Mouse (Mus musculus): ENCODE data around the gene Mrpl54. TPM values are rescaled to one million over a fixed set of nuclear protein-coding genes. Genes with fewer than 3 reads are reported as not detected.

Gene Mrpl54
- polyA plus RNA-seq, 1 experiment: 169 TPM

DNA sequence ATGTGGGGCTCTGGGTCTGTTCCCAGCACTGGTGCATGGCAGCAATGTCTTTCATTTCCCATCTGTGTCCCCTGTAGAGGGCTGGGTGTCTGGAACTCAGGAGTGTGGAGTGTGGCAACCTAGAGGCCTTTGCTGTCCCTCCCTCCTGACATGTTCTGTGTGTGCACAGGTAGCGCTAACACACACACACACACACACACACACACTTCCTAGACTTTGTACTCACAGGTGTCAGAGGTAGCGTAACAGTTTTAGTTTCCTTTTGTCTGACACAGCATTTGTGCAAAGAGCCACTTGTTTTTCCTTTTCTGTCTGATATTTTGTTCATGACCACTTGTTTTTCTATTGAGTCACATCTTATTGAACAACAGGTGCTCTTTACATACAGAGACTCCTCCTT is 18.9 kb downstream of the Mrpl54 start:
- TF ChIP-seq CTCF (IDR thresholded peaks at IDR 0.05; ENCODE audit: extremely low read depth, insufficient read length, insufficient replicate concordance, low read depth, low read length): no peak
- TF ChIP-seq POLR2A (IDR thresholded peaks at IDR 0.05; ENCODE audit: low read depth, low read length): no peak
- H3K27ac ChIP-seq (ENCODE audit: insufficient read depth, low read depth, low read length): peak overlapping the region; percentile 86

GRCm38 (mm10) chr10:81245166-81245565 is 21.6 kb downstream of the Mrpl54 start:
- no peaks in the 10 kb centered on the region for H3K27me3 ChIP-seq (ENCODE audit: control insufficient read depth, insufficient read depth, low read length)
- TF ChIP-seq POLR2A (IDR thresholded peaks at IDR 0.05; ENCODE audit: low read depth, low read length): no peak
- no peak for TF ChIP-seq CTCF (IDR thresholded peaks at IDR 0.05; ENCODE audit: extremely low read depth, insufficient read length, insufficient replicate concordance, low read depth, low read length)
- H3K4me3 ChIP-seq (ENCODE audit: low read depth, low read length): no peak overlapping the region
- H3K27ac ChIP-seq (ENCODE audit: insufficient read depth, low read depth, low read length): no peak overlapping the region
- H3K4me1 ChIP-seq (ENCODE audit: control insufficient read depth, insufficient read depth, insufficient read length, low read length): peaks cover 39% of the 10 kb centered on the region
- WGBS: 93% methylated on average over 6 of the region's 6 CpGs
- H3K36me3 ChIP-seq (ENCODE audit: control insufficient read depth, insufficient read depth, low read length): no peaks in the 10 kb centered on the region; the same call in 1 of the 2 replicates

More for the DNA sequence above, 18.9 kb downstream of the Mrpl54 start:
- Histone ChIP-seq H3K27me3 (ENCODE audit: control insufficient read depth, insufficient read depth, low read length) (peaks cover 8% of the 10 kb centered on the region), H3K4me1 (ENCODE audit: control insufficient read depth, insufficient read depth, insufficient read length, low read length) (peaks cover 45% of the 10 kb centered on the region), H3K4me3 (ENCODE audit: low read depth, low read length) (no peak overlapping the region), H3K36me3 (ENCODE audit: control insufficient read depth, insufficient read depth, low read length) (no peaks in the 10 kb centered on the region; the same call in 1 of the 2 replicates)
- 27% methylated on average over 2 of the region's 2 CpGs for WGBS

DNA sequence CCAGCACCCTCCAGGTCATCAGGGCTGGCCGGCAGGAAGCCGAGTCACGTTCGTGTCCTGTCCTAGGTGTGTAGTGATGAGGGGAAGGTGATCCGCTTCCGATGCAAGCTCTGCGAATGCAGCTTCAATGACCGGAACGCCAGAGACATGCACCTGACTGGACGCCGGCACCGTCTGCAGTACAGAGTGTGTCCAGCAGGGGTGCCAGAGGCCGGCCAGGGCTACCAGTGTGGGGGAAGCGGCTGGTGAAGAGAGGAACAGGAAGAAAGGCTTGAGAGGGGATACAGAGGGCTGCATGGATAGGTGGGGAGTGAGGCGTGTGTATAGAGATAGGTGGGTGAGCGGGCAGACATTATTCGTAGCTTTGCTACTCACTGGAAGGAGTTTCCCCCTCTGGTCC is 22.1 kb downstream of the Mrpl54 start:
- Histone ChIP-seq H3K27ac (ENCODE audit: insufficient read depth, low read depth, low read length) (no peak overlapping the region), H3K4me1 (ENCODE audit: control insufficient read depth, insufficient read depth, insufficient read length, low read length) (peaks cover 33% of the 10 kb centered on the region), H3K36me3 (ENCODE audit: control insufficient read depth, insufficient read depth, low read length) (no peaks in the 10 kb centered on the region; the same call in 1 of the 2 replicates), H3K27me3 (ENCODE audit: control insufficient read depth, insufficient read depth, low read length) (no peaks in the 10 kb centered on the region; the same call in 1 of the 2 replicates), H3K4me3 (ENCODE audit: low read depth, low read length) (no peak overlapping the region)
- WGBS: 9% methylated on average over 17 of the region's 17 CpGs
- TF ChIP-seq CTCF (IDR thresholded peaks at IDR 0.05; ENCODE audit: extremely low read depth, insufficient read length, insufficient replicate concordance, low read depth, low read length) (peak; percentile 87; the same call in 1 of the 2 replicates), POLR2A (IDR thresholded peaks at IDR 0.05; ENCODE audit: low read depth, low read length) (no peak)

- TF ChIP-seq POLR2A (IDR thresholded peaks at IDR 0.05; ENCODE audit: low read depth, low read length) (no peak), CTCF (IDR thresholded peaks at IDR 0.05; ENCODE audit: extremely low read depth, insufficient read length, insufficient replicate concordance, low read depth, low read length) (no peak)
- 56% methylated on average over 4 of the region's 4 CpGs for WGBS
- peaks cover 29% of the 10 kb centered on the region for H3K4me1 ChIP-seq (ENCODE audit: control insufficient read depth, insufficient read depth, insufficient read length, low read length)
- no peaks in the 10 kb centered on the region; the same call in 1 of the 2 replicates for H3K36me3 ChIP-seq (ENCODE audit: control insufficient read depth, insufficient read depth, low read length)
- no peak overlapping the region for H3K4me3 ChIP-seq (ENCODE audit: low read depth, low read length)
- peaks cover 2% of the 10 kb centered on the region; the same call in 1 of the 2 replicates for H3K27me3 ChIP-seq (ENCODE audit: control insufficient read depth, insufficient read depth, low read length)
- H3K27ac ChIP-seq (ENCODE audit: insufficient read depth, low read depth, low read length): no peak overlapping the region
These were observed 22.6 kb downstream of the Mrpl54 start for GRCm38 (mm10) chr10:81244146-81244545.

DNA sequence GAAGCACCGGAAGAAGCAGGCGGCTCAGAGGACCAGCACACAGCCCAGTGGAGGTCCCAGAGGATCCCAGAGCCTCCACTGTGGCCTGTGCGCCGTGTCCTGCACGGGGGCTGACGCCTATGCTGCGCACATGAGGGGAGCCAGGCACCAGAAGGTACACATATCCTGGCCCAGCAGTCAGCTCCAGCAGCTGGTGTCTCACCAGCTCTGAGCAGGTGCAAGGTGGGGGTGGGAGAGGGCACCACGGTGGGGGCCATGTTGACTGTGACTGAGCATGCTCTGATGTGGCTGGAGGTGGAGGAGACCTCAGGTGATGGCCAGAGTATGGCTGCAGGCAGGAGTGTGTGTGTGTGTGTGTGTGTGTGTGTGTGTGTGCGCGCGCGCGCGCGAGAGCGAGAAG is 24.7 kb downstream of the Mrpl54 start:
- no peak overlapping the region for H3K4me3 ChIP-seq (ENCODE audit: low read depth, low read length)
- 93% methylated on average over 16 of the region's 16 CpGs for WGBS
- peaks cover 3% of the 10 kb centered on the region; the same call in 1 of the 2 replicates for H3K27me3 ChIP-seq (ENCODE audit: control insufficient read depth, insufficient read depth, low read length)
- no peak overlapping the region for H3K27ac ChIP-seq (ENCODE audit: insufficient read depth, low read depth, low read length)
- TF ChIP-seq CTCF (IDR thresholded peaks at IDR 0.05; ENCODE audit: extremely low read depth, insufficient read length, insufficient replicate concordance, low read depth, low read length): no peak
- no peak for TF ChIP-seq POLR2A (IDR thresholded peaks at IDR 0.05; ENCODE audit: low read depth, low read length)
- no peaks in the 10 kb centered on the region for H3K36me3 ChIP-seq (ENCODE audit: control insufficient read depth, insufficient read depth, low read length)
- peaks cover 18% of the 10 kb centered on the region for H3K4me1 ChIP-seq (ENCODE audit: control insufficient read depth, insufficient read depth, insufficient read length, low read length)

- Histone ChIP-seq H3K36me3 (ENCODE audit: control insufficient read depth, insufficient read depth, low read length) (0 out of 2 replicates have a peak, but pooled peaks cover under 1% of the 10 kb centered on the region), H3K27me3 (ENCODE audit: control insufficient read depth, insufficient read depth, low read length) (peaks cover 3% of the 10 kb centered on the region; the same call in 1 of the 2 replicates), H3K4me3 (ENCODE audit: low read depth, low read length) (no peak overlapping the region), H3K4me1 (ENCODE audit: control insufficient read depth, insufficient read depth, insufficient read length, low read length) (peaks cover 18% of the 10 kb centered on the region), H3K27ac (ENCODE audit: insufficient read depth, low read depth, low read length) (no peak overlapping the region)
- TF ChIP-seq CTCF (IDR thresholded peaks at IDR 0.05; ENCODE audit: extremely low read depth, insufficient read length, insufficient replicate concordance, low read depth, low read length) (peak; percentile 84; the same call in 1 of the 2 replicates), POLR2A (IDR thresholded peaks at IDR 0.05; ENCODE audit: low read depth, low read length) (no peak)
- 32% methylated on average over 13 of the region's 13 CpGs for WGBS
These were observed 25.9 kb downstream of the Mrpl54 start for GRCm38 (mm10) chr10:81240876-81241275.

- Histone ChIP-seq H3K27ac (ENCODE audit: insufficient read depth, low read depth, low read length) (no peak overlapping the region), H3K4me3 (ENCODE audit: low read depth, low read length) (no peak overlapping the region), H3K27me3 (ENCODE audit: control insufficient read depth, insufficient read depth, low read length) (peaks cover 3% of the 10 kb centered on the region; the same call in 1 of the 2 replicates), H3K4me1 (ENCODE audit: control insufficient read depth, insufficient read depth, insufficient read length, low read length) (peaks cover 17% of the 10 kb centered on the region; the same call in 1 of the 2 replicates), H3K36me3 (ENCODE audit: control insufficient read depth, insufficient read depth, low read length) (0 out of 2 replicates have a peak, but pooled peaks cover 2% of the 10 kb centered on the region)
- TF ChIP-seq POLR2A (IDR thresholded peaks at IDR 0.05; ENCODE audit: low read depth, low read length): no peak
- no peak for TF ChIP-seq CTCF (IDR thresholded peaks at IDR 0.05; ENCODE audit: extremely low read depth, insufficient read length, insufficient replicate concordance, low read depth, low read length)
- 94% methylated on average over 2 of the region's 2 CpGs for WGBS
These were observed 28.1 kb downstream of the Mrpl54 start for GRCm38 (mm10) chr10:81238618-81239017.

Data from small intestine, adult 2 months (tissue).